Mouse (Mus musculus) NIH3T3 (cell line): ENCODE data around the gene Mgea5.

ENCODE experiments used
- DNase-seq: peaks from one replicate; pipeline ENCODE4 v3.0.0-alpha.2; 2012; ENCODE audit warnings: low read depth

Gene Mgea5

GRCm38 (mm10) chr19:45795406-45795944 is 11.8 kb upstream of the Mgea5 start:
- no peak for DNase-seq

- no peak for DNase-seq
Observed at GRCm38 (mm10) chr19:45794718-45795117, 11.1 kb upstream of the Mgea5 start.

- DNase-seq, result no peak
Observed at GRCm38 (mm10) chr19:45792404-45792803, 8.8 kb upstream of the Mgea5 start.

GRCm38 (mm10) chr19:45789888-45790874 is 6.5 kb upstream of the Mgea5 start:
- no peak for DNase-seq

GRCm38 (mm10) chr19:45789365-45789764 is 5.7 kb upstream of the Mgea5 start:
- DNase-seq, result no peak

- peak; percentile 55 for DNase-seq
Observed at GRCm38 (mm10) chr19:45788337-45788736, 4.7 kb upstream of the Mgea5 start.

GRCm38 (mm10) chr19:45787450-45787849 is 3.8 kb upstream of the Mgea5 start:
- DNase-seq, result no peak

GRCm38 (mm10) chr19:45785470-45785869 is 1.8 kb upstream of the Mgea5 start:
- no peak for DNase-seq

GRCm38 (mm10) chr19:45783933-45784576 is 418 bp upstream of the Mgea5 start:
- no peak for DNase-seq

GRCm38 (mm10) chr19:45782315-45783001 is 1.2 kb downstream of the Mgea5 start:
- DNase-seq, result peak; percentile 83

GRCm38 (mm10) chr19:45781676-45782075 is 2.0 kb downstream of the Mgea5 start:
- peak; percentile 36 for DNase-seq

- no peak for DNase-seq
Observed at GRCm38 (mm10) chr19:45780350-45780915, 3.2 kb downstream of the Mgea5 start.

GRCm38 (mm10) chr19:45775486-45775885 is 8.2 kb downstream of the Mgea5 start:
- DNase-seq, result no peak

GRCm38 (mm10) chr19:45771501-45771900 is 12.1 kb downstream of the Mgea5 start:
- DNase-seq, result no peak

- no peak for DNase-seq
Observed at GRCm38 (mm10) chr19:45760810-45761209, 22.8 kb downstream of the Mgea5 start.

- no peak for DNase-seq
Observed at GRCm38 (mm10) chr19:45758671-45759070, 25.0 kb downstream of the Mgea5 start.

GRCm38 (mm10) chr19:45753551-45753950 is 30.1 kb downstream of the Mgea5 start:
- no peak for DNase-seq

GRCm38 (mm10) chr19:45751881-45752280 is 31.8 kb downstream of the Mgea5 start:
- no peak for DNase-seq

- peak; percentile 94 for DNase-seq
Observed at GRCm38 (mm10) chr19:45749243-45750043, 34.2 kb downstream of the Mgea5 start, which contains the start of gene Npm3. Npm3 (minus strand) TSS chr19:45749591.

- peak; percentile 26 for DNase-seq
Observed at GRCm38 (mm10) chr19:45748691-45749242, 34.9 kb downstream of the Mgea5 start.

- DNase-seq, result no peak
Observed at GRCm38 (mm10) chr19:45748206-45748605, 35.4 kb downstream of the Mgea5 start.
